Mouse (Mus musculus): Measurements from ENCODE around the gene Spint2.

Spint2 gene

DNA sequence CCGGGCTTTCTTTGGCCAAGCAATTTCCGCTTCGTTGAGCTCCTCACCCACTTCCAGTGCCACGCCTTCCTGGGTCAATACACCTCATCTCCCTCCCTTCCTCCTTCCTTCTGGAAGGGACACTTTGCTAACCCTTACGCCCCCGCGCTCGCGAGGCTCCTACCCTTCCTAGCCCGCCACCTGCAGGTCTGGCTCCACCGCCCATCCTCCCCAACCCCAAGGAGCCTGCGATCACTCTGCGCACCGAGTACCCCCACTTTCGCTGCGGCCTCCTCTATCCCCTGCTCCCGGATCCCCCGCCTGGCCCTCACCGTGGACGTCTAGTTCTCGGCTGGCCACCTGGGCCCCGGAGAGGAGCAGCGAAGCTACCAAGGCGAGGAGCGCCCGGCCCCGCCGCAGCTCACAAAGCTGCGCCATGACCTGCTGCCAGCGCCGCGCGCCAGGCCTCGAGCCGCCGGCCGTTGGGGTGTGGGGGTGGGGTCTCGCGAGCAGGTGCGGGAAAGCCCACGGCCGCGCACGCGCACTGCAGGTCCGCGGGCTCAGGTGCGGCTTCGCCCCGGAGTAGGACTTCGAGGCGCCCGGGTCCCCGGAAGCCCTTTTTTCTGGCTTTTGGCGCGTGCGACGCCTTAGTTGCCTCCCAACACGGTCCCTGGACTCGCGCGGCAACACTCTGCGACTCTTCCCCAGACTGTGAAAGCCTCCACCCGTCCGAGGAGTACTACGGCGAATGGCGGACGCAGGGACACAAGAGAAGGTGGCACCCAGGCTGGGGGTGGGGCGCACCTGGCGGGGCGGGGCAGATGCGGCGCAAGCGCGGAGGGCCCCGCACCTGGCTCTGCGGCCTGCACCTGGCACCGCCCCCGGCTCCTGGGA is at the start of gene Spint2:
Spint2 (minus strand) TSS at position 712 of the 873 bp plus-strand sequence.
- peak; percentile 82 to 86 for DNase-seq

DNA sequence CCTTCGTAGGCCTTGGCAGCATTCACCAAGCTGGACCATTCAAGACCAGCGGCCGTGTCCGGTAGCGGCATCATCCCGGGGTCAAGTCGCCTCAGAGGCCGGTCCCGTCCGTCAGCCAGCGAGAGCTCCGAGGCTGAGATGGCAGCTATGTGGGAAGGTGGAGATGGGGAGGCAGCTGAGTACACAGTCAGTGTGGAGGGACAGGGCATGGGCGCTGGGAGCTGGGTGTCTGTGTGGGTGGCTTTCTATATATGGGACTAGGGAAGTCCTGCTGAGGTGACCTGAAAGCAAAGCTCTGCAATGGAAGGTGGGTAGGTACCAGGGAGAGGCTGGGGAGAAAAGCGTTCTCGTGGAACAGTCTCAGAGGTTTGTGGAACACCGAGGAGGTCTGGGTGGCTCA is 47.3 kb upstream of the Spint2 start:
- no peak for DNase-seq

DNA sequence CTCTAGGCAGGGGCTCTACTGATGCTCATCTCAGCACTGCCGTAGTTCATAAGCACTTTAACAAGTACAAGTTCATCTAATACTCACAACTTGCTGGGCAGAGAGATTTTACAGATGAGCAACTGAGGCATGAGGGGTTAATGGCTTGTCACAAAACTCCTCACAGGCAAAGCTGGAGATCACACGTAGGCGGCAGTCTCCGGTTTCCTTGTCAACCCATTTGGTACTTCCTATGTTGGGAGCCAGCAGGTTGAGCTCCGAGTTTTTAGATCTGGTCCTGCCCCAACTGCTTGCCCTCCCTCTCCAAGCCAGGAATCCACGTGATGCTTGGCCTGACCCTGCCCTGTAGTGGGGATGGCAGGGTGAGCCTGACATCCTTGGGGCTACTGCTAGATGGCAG is 45.4 kb upstream of the Spint2 start:
- DNase-seq: no peak

DNA sequence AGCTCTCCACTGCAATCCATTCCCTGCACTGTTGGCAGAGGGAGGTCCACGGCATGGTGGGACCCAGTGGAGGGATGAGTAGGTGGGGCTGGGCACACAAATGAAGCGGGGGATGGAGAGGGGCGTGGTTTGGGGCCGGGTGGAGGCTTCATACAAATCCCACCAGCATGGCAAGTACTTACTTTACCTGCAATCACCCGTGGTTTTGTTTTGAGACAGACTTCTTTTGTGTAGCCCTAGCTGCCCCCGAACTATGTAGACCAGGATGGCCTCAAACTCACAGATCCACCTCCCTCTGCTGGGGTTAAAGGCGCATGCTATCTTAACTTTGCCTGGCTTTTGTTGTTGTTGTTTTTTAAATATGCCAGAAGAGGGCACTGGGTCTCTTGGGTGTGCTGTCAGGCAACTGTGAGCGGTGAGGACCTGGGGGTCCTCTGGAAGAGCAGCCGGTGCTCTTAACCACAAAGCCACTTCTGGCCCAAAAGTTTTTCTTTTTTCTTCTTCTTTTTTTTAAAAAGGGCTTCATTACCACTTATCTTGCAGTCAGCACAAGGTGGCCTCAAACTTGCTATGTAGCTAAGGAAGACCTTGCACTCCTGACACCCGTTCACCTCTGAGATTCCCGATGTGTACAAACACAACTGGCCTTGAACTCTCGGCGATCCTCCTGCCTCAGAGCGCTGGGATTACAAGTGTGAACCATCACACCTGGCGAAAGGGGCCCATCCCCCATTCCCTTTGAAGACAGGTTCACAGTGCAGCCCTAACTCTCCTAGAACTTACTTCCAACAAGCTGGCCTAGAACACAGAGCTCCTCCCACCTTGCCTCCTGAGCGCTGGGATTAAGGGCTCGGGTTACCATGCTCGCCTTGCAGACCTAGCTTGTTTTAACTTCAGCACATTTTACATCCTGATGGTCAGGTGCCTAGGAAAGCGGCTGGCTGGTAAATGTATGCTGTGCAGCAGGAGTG is 37.9 kb upstream of the Spint2 start:
- DNase-seq: no peak

DNA sequence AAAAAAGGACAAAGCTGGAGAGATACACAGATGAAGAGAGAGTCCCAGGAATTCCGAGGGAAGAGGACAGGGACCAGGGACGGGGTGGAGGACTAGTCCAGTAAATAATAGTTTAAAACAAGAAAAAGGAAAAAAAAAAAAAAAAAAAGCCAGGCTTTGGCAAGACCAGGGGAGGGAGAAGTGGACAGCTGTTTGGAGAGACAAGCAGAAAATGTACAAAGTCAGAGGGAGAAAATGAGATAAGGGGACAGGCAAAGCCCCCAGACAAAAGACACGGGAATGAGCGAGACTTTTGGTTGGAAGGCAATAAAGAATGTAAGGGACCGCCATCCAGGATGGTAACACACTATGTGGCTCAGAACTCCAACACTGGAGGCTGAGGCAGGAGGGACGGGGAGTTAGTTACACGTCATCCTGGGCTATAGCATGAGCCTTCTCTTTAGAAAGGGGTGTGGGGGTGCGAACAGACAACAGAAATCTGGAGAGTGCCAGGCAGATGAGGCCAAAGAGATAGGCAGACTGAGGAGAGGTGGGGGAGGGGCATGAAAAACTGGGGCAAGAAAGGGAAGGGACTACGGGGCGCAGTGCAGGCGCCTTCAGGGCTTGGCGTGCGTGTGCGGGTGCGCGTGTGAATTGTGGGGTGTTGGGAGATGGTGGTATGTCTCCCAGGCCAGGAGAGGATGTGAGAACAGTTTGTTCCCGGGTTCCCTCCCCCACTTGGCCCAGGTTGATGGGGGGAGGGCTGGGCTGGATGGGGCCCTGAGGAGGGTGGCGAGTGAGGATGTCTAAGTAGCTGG is 36.6 kb upstream of the Spint2 start:
- peak; percentile 36 to 59 for DNase-seq

DNA sequence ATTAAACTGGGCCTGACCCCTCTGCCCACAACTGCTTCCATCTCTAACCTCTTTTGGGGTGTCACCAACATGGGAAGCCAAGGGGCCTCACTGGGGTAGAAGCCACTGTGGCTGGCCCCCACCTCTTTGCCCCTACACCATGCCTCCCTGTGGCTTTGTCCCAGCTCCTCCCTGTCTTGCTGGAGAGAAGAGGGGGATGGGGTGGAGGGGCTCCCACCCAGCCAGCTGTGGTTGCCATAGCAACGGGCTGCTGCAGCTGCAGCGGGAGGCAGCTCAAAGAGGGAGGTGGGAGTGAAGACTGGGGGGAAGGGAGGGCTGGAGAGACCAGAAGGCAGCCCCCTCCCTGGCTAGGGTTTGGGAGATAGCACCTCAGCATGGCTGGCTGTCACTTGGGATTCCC is 35.8 kb upstream of the Spint2 start:
- peak in 1 of 2 experiments; percentile 48 for DNase-seq

DNA sequence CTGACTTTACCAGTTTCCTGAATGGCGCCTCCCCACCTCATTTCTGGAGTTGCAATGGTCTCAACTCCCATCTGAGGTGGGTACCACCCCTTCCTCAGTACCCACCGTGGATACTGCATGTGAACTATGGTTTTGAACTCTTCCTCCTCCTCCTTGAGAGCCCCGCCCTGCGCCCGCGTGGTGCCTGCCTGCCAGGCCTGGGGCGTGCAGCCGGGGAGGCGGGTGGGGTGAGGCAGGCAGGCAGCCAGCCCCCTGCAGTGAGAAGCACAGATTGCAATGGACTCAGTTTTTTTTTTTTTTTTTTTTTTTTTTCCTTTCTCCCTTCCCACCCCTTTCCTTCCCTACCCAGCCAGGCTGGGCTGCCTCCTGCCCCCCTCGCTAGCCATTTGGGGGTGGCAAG is 35.3 kb upstream of the Spint2 start:
- DNase-seq: peak; percentile 74 to 77

DNA sequence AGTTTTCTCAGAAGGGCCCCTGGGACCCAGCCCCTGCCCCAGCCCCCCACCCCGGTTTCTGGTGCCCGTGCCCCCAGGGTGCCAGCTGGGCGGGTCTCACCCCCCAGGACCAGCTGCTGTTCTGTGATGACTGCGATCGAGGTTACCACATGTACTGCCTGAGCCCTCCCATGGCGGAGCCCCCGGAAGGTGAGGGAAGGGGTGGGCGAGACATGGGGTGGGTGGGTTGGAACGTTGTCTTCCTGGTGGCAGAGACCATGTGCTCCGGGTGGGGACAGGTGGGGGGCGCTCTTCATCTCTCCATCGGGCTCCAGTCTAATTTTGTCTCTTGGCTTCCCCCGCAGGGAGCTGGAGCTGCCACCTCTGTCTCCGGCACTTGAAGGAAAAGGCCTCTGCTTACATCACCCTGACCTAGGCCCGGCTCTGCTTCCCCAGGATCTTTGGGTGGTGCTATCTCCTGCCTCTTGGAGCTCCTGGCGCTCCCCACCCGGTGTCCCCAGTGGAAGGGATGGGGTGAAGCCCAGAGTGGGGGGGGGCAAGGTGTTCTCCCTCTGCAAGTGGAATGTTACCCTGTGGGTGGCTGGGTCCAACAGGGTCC is 34.5 kb upstream of the Spint2 start:
- DNase-seq: no peak

DNA sequence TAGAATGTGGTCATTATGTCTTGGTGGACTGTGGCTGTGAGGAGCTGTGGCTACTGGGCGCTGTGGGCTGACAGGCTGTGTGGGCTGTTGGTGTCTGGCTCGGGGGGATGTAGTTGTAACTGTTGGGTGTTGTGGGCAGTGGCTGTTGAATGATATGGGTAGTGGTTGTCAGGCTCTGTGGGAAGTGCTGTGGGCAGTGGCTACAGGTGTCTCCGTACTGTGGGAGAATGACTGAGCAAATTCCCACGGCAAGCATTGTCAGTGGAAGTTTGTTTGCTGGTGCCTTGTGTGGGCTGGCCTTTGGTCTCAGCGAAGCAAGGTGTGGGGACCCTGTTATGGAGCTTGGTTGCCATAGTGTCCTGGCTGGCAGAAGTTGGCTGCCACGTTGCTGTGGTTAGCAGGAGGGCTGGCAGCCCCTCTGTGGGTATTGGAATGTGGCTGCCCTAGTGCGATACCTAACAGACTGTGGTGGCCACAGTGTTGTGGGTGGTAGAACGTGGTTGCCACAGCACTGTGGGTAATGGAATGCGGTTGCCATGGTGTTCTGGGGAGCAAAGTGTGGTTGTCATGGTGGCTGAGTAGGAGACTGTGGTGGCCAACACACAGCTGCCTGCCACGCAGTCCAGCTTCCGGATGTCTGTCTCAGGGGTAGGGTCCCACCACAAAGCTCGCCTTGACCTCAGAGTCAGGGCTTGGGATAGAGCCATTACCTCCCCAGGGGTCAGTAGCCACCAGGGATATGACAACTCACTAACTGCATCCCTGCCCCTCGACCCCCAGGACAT is 33.3 kb upstream of the Spint2 start:
- no peak for DNase-seq

DNA sequence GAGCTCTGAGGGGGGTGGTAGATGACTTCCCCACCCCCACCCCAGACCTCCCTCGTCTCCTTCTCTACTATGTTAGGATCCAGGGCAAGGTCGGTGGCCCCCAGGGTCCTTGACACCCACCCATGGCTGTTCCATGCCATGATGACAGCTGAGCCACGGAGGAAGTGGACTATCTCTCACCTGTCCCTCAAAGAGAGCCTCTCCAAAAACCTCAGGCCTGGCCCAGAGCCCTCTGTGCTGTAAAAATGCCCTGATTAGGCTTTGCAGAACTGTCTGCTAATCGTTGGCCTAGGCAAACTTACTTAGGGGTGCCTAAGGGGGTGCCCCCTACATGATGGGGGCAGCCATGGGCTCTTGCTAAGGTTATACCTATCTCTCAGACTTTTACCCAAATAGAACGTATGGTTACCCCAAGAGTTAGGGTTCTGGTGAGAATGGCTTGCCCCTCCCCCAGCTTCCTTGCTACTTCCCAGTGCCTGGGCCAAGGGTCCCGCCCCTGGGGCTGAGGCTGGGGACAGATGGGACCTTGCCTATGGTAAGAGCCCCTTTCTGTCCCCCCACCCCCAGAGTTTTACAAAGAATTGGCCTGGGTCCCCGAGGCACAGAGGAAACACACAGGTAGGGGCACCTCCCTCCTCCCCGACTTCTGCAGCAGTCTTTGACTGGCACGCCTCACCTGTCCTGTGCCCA is 32.0 kb upstream of the Spint2 start:
- DNase-seq: peak in 1 of 2 experiments; percentile 47

DNA sequence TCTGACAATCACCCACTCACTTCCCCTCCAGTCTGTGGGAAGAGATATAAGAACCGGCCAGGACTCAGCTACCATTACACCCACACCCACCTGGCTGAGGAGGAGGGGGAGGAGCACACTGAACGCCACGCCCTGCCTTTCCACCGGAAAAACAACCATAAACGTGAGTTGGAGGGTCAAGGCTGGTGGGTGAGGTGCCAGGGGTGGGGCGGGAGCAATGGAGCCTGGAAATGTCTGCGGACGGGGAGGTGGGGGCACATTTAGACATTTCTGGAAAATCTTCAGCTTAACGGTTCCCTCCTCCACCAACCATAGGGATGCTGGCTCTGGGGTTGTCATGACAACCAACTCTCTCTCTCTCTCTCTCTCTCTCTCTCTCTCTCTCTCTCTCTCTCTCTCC is 31.3 kb upstream of the Spint2 start:
- peak in 1 of 2 experiments; percentile 49 for DNase-seq

DNA sequence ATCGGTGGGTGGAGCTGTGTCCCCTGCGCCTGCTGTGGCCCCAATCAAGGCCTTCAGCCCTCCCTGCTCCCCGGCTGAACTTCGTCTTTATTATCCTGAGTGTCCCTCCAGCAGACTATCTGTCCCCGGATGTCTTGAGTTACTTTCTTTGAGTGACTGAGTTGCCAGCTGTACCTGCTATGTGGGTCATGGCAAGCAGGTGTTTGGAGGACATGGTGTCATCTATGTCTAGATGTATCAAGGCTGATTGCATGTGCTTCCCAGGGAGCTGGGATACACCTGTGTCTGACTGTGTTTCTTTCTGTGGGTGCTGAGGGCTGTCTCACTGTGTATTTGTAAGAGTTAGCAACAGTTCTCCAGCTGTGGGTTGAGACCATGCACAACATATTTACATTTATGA is 28.0 kb upstream of the Spint2 start:
- no peak for DNase-seq

DNA sequence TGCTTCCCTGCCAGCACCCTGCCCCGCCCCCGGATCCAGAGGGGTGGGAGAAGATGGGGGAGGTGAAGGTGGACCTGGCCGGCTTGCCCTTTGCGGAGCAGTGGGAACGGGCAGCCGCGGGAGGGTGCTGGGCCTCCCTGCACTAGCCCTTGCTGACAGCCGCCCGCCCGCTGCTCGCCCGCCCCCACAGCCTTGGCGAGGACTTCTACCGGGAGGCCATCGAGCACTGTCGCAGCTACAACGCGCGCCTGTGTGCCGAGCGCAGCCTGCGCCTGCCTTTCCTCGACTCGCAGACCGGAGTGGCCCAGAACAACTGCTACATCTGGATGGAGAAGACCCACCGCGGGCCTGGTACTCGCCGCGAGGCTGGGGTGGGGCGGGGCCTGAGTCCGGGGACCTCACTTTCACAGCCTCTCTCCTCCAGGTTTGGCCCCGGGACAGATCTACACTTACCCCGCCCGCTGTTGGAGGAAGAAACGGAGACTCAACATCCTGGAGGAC is 27.6 kb upstream of the Spint2 start:
- peak; percentile 46 to 53 for DNase-seq

DNA sequence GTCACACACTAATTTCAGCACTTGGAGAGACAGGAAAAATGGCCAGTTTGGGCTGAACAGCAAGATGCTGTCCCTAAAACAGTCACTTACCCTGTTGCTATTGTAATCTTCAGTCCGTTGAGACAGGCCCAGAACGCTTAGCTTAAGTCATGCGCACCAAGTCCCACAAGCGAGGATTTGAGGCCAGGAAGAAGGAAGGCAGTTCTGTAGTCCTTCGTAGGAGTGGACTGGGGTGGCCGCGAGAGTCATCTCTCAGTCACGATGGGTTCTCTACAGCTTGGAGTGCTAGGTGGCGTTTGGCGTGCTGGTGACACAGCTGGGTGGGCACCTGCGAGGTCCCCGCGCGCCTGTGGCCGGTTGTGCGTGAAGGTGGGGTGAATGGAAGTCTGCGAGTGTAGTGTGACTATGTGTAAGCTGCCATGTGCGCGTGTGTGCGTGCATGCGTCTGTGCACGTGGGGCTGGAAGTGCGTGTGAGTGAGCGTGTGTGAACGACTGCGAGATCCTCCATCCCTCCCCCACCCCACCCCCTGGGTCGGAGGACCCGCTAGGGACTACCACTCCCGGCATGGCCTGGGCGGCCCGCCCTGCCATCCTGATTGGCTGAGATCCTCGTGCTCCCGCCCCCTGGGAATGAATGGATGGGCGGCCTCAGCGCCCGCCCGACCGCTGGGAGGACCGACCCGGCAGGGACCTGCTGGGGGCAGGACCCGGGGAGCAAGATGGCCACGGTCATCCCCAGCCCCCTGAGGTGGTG is 25.8 kb upstream of the Spint2 start:
- DNase-seq: peak; percentile 97

DNA sequence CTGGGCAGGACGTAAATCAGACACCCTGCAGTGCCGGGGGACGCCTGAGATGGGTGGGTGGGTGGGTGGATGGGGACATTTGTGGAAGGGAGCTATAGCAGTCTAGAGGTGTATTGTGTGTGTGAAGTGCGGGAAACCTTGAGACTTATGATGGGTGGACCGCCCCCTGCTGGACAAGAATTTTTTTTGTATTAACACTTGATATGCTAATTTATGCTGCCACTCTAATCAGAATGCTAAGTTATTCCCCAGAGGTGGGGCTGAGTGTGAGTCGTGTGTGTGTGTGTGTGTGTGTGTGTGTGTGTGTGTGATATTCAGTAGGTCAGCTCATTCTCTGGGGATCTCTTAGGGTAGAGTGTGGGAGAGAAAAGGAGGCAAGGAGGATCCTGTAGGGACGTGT is 24.9 kb upstream of the Spint2 start:
- peak; percentile 71 to 81 for DNase-seq

DNA sequence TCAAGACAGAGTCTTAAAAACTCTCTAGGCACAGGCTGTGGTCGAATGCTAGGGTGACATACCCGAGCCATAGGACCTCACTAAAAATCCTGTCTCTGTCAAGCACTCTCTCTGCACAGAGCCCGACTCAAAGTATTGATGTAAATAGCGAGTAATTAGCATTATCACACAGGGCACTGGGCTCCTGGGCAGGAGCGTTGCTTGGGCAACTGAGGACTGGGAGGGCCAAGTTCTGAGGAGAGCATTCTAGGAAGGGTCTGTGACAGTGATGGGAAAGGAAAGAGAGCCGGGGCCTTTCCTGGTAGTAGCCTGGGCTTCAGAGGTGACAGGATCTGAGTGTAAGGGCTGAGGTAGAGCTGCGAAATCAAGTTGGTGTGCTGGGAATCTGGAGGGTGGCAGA is 24.4 kb upstream of the Spint2 start:
- DNase-seq: no peak

DNA sequence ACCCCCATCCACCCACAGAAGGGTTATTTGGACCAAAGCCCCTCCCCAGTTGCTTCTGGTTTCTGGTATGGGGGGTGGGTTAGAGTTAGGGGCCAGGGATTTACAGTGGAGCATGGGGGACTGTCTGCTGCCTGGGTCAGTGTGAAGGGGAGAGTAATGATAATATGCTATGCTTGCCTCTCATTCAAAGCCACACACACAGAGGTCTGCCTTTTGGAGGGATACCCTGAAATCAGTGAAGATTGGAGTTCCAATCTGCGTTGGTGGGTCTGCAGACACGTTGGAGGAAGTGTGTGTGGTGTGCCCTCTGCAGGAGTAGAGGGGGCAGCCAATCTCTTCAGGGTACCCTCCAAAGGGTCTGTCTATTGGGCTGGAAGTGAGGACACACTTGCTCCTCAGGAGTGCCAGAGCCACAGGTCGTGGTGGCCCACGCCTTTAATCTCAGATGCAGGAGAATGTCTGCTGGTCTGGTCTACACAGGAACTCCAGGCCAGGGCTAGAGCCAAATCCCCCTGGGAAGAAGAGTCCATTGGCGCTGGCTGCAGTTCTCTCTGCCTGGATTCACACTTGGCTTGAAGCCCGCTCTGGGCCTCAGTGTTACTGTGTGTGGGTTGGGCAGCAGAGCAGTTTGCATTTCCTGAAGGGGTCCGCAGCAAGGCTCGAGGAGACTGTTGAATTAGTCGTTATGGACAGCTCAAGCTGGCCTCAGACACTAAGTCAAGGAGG is 23.7 kb upstream of the Spint2 start:
- peak; percentile 54 to 60 for DNase-seq

DNA sequence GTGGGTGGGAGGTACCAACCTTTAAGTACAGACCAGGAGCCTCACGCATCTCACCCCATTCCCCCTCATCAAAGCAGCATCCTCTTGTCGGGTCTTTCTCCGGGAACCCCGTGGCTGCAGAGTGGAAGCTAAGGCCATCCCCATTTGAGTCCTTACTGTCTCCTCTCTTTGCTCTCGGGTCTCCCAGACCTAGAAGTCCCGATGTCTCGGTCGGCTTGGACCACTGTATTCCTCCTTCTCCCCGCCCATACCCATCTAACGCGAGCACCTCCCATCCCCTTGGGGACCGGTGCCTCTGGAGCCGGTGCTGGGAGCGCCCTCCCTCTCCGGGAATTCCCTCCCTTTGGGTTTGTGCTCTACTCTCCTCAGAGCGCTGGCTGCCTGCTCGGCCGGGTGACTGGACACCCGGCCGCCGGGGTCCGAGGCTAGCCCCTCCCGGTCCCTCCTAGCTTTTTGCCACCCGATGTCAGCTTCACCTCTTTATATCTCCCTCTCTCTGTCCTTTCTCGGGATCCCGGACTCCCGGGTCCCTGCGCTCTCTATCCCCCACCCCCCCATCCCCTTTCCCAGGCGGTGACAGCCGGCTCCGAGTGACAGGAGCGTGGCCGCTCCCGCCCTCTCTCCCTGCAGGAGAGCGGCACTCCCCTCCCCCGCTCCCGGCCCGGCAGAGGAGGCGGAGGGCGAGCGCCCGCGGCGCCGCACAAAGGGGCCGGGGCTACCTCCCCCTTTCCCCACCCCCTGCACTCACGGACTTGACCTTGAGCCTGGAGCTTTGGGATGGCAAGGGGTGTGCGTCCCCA is 23.0 kb upstream of the Spint2 start:
- DNase-seq: no peak

Data from cerebellum, postnatal 14 days (tissue).